Mouse (Mus musculus) G1E (cell line): ENCODE results near the gene Vwa3b. TPM values are rescaled to one million over a fixed set of nuclear protein-coding genes. Genes with fewer than 3 reads are reported as not detected.

Experiments
- ATAC-seq: 2 replicates; pipeline ENCODE4 v1.8.0; 2016; ENCODE audit warnings: mild to moderate bottlenecking; ENCODE audit not compliant: insufficient number of reproducible peaks, poor library complexity, low FRiP score, severe bottlenecking; ENCODE audit errors: extremely low read depth
- DNase-seq: peaks from one replicate; pipeline ENCODE4 v3.0.0; 2012; ENCODE audit warnings: low spot score
- H3K27me3 ChIP-seq: 2 replicates; pipeline ENCODE4 v1.6.1; 2012; ENCODE audit warnings: mild to moderate bottlenecking, low read length, inconsistent platforms; ENCODE audit not compliant: insufficient read depth
- H3K36me3 ChIP-seq: replicated peaks from 2 replicates; pipeline ENCODE3; 2012; ENCODE audit warnings: mild to moderate bottlenecking, inconsistent platforms
- H3K4me1 ChIP-seq: 2 replicates; pipeline ENCODE4 v1.6.1; 2012; ENCODE audit warnings: low read depth, low read length, inconsistent platforms, mixed read lengths; ENCODE audit not compliant: insufficient read depth
- H3K4me3 ChIP-seq: 2 replicates; pipeline ENCODE4 v1.5.1; 2012; ENCODE audit warnings: low read depth, mild to moderate bottlenecking, inconsistent platforms, low read length, moderate library complexity, mixed read lengths
- H3K9me3 ChIP-seq: replicated peaks from 2 replicates; pipeline ENCODE4 v1.6.1; 2012; ENCODE audit warnings: inconsistent platforms
- CTCF ChIP-seq: IDR thresholded peaks from 2 replicates; pipeline ENCODE4 v1.5.1; 2012; ENCODE audit warnings: low read depth, low read length, inconsistent platforms, mixed read lengths
- GATA1 ChIP-seq: IDR thresholded peaks from 2 replicates; pipeline ENCODE4 v1.6.1; 2012; ENCODE audit warnings: borderline replicate concordance, low read length, inconsistent platforms, mixed read lengths
- GATA2 ChIP-seq: IDR thresholded peaks from 2 replicates; pipeline ENCODE4 v1.6.1; 2012; ENCODE audit warnings: low read depth, low read length, inconsistent platforms, borderline replicate concordance
- POLR2AphosphoS5 ChIP-seq: IDR thresholded peaks from 2 replicates; pipeline ENCODE4 v1.6.1; 2012; ENCODE audit warnings: low read depth, low read length, inconsistent platforms; ENCODE audit not compliant: insufficient replicate concordance
- TAL1 ChIP-seq: conservative IDR thresholded peaks from 2 replicates; pipeline ENCODE4 v1.6.1; 2012; ENCODE audit warnings: low read depth, low read length, inconsistent platforms, mixed read lengths
- polyA plus RNA-seq: library from polyadenylated mRNA; stranded (reverse); fragments of >175 nt; gene quantifications from 2 replicates; pipeline ENCODE4 v1.2.3, GENCODE M21; 2012
- total RNA-seq, 2 experiments: library from RNA; stranded (forward) in 1 of 2; stranded (reverse) in 1 of 2; fragments of 200-1000 nt in 1 of 2; fragments of >200 nt in 1 of 2; fragmentation: Nextera tagmentation in 1 of 2; gene quantifications; 2 replicates each; pipeline ENCODE4 v1.2.3; 2014 to 2017

Vwa3b gene
- total and polyA plus RNA-seq, 3 experiments = 0.49 TPM; not detected in 2

GRCm38 (mm10) chr1:37077266-37077665, 50.9 kb downstream of the Vwa3b start:
- no peak for DNase-seq
- H3K27me3 ChIP-seq = peaks cover 29% of the 10 kb centered on the region
- H3K4me1 ChIP-seq = no peaks in the 10 kb centered on the region
- no peak for ATAC-seq
- TF ChIP-seq GATA2 = no peak
- no peak for TF ChIP-seq CTCF
- TF ChIP-seq TAL1 = no peak
- TF ChIP-seq POLR2AphosphoS5 = no peak
- TF ChIP-seq GATA1 = no peak
- H3K36me3 ChIP-seq = no peaks in the 10 kb centered on the region
- H3K4me3 ChIP-seq = no peak overlapping the region
- H3K9me3 ChIP-seq = no peaks in the 10 kb centered on the region

- TF ChIP-seq GATA1 (no peak), GATA2 (no peak), POLR2AphosphoS5 (no peak), CTCF (no peak), TAL1 (no peak)
Observed at GRCm38 (mm10) chr1:37077955-37078549, 51.7 kb downstream of the Vwa3b start.

GRCm38 (mm10) chr1:37080442-37080841, 54.0 kb downstream of the Vwa3b start:
- no peak for TF ChIP-seq GATA1
- TF ChIP-seq CTCF = no peak
- no peak for TF ChIP-seq TAL1
- no peak for TF ChIP-seq POLR2AphosphoS5
- no peak for TF ChIP-seq GATA2
- no peak overlapping the region for H3K4me3 ChIP-seq
- no peak for DNase-seq
- no peaks in the 10 kb centered on the region for H3K9me3 ChIP-seq
- no peak for ATAC-seq
- no peaks in the 10 kb centered on the region for H3K4me1 ChIP-seq
- H3K27me3 ChIP-seq = peaks cover 30% of the 10 kb centered on the region
- H3K36me3 ChIP-seq = no peaks in the 10 kb centered on the region

More at GRCm38 (mm10) chr1:37077955-37078549, 51.7 kb downstream of the Vwa3b start:
- Histone ChIP-seq H3K9me3 (no peaks in the 10 kb centered on the region), H3K4me1 (no peaks in the 10 kb centered on the region), H3K27me3 (peaks cover 33% of the 10 kb centered on the region), H3K4me3 (no peak overlapping the region), H3K36me3 (no peaks in the 10 kb centered on the region)
- ATAC-seq (no peak), DNase-seq (no peak)

GRCm38 (mm10) chr1:37081376-37082214, 55.2 kb downstream of the Vwa3b start:
- no peak for DNase-seq
- ATAC-seq = no peak

GRCm38 (mm10) chr1:37082215-37082464, 55.7 kb downstream of the Vwa3b start:
- Histone ChIP-seq H3K9me3 (no peaks in the 10 kb centered on the region), H3K4me1 (no peaks in the 10 kb centered on the region), H3K4me3 (no peak overlapping the region), H3K27me3 (peaks cover 29% of the 10 kb centered on the region), H3K36me3 (no peaks in the 10 kb centered on the region)
- DNase-seq (no peak), ATAC-seq (no peak)
- TF ChIP-seq POLR2AphosphoS5 (no peak), TAL1 (no peak), GATA1 (no peak), GATA2 (no peak), CTCF (no peak)

More at GRCm38 (mm10) chr1:37081376-37082214, 55.2 kb downstream of the Vwa3b start:
- peaks cover 32% of the 10 kb centered on the region for H3K27me3 ChIP-seq
- H3K4me3 ChIP-seq = no peak overlapping the region
- TF ChIP-seq GATA1 = no peak
- TF ChIP-seq GATA2 = no peak
- no peak for TF ChIP-seq POLR2AphosphoS5
- no peak for TF ChIP-seq TAL1
- TF ChIP-seq CTCF = no peak
- no peaks in the 10 kb centered on the region for H3K36me3 ChIP-seq
- no peaks in the 10 kb centered on the region for H3K9me3 ChIP-seq
- no peaks in the 10 kb centered on the region for H3K4me1 ChIP-seq

- ATAC-seq = no peak
- TF ChIP-seq GATA2 = no peak
- TF ChIP-seq GATA1 = no peak
- TF ChIP-seq TAL1 = no peak
- no peak for TF ChIP-seq POLR2AphosphoS5
- TF ChIP-seq CTCF = no peak
Observed at GRCm38 (mm10) chr1:37084075-37084474, 57.7 kb downstream of the Vwa3b start.

More at GRCm38 (mm10) chr1:37084075-37084474, 57.7 kb downstream of the Vwa3b start:
- DNase-seq = no peak
- Histone ChIP-seq H3K4me3 (no peak overlapping the region), H3K9me3 (no peaks in the 10 kb centered on the region), H3K4me1 (no peaks in the 10 kb centered on the region), H3K36me3 (no peaks in the 10 kb centered on the region), H3K27me3 (peaks cover 26% of the 10 kb centered on the region)
